Mouse (Mus musculus) frontal cortex, postnatal 25 days (tissue): ENCODE results near the gene C8g.

Experiments used
- DNase-seq, 2 experiments: peaks; one replicate each; pipeline ENCODE4 v3.0.0; 2022; ENCODE audit warnings: low spot score in 2 of 2

C8g gene

GRCm38 (mm10) chr2:25468962-25469915 lies 32.3 kb downstream of the C8g start:
- no peak for DNase-seq

- no peak for DNase-seq
Observed at GRCm38 (mm10) chr2:25467606-25468303, 33.8 kb downstream of the C8g start.

- no peak for DNase-seq
Observed at GRCm38 (mm10) chr2:25465816-25466635, 35.5 kb downstream of the C8g start.

- DNase-seq: no peak
Observed at GRCm38 (mm10) chr2:25465256-25465655, 36.3 kb downstream of the C8g start.

- DNase-seq: no peak
Observed at GRCm38 (mm10) chr2:25463630-25464029, 37.9 kb downstream of the C8g start.

- DNase-seq: no peak
Observed at GRCm38 (mm10) chr2:25461407-25461806, 40.1 kb downstream of the C8g start.

GRCm38 (mm10) chr2:25460551-25461309 lies 40.8 kb downstream of the C8g start, which contains the start of gene Paxx:
Paxx (minus strand) TSS chr2:25461094.
- DNase-seq: peak; percentile 83 to 91

GRCm38 (mm10) chr2:25460135-25460534 lies 41.4 kb downstream of the C8g start:
- no peak for DNase-seq

- DNase-seq: no peak
Observed at GRCm38 (mm10) chr2:25458911-25459310, 42.6 kb downstream of the C8g start.

- no peak for DNase-seq
Observed at GRCm38 (mm10) chr2:25457022-25457896, 44.3 kb downstream of the C8g start.

GRCm38 (mm10) chr2:25456205-25456953 lies 45.1 kb downstream of the C8g start, which contains the start of gene Clic3:
Clic3 (plus strand) TSS chr2:25456838.
- no peak for DNase-seq

GRCm38 (mm10) chr2:25452951-25453350 lies 48.6 kb downstream of the C8g start:
- no peak for DNase-seq

- no peak for DNase-seq
Observed at GRCm38 (mm10) chr2:25450853-25451647, 50.5 kb downstream of the C8g start.
